Mouse (Mus musculus) heart, adult 2 months (tissue): ENCODE measurements around the gene Myom1.

Experiments
- CTCF ChIP-seq: fragments of 200-600 bp; IDR thresholded peaks from 2 replicates; pipeline ENCODE4 v1.8.1; 2022; ENCODE audit warnings: antibody characterized with exemption, mild to moderate bottlenecking, moderate library complexity
- EP300 ChIP-seq: fragments of 200-500 bp; IDR thresholded peaks from 2 replicates; pipeline ENCODE4 v1.6.1; 2011; ENCODE audit warnings: low read depth, low read length, control low read depth; ENCODE audit not compliant: insufficient read depth
- POLR2A ChIP-seq: fragments of 200-500 bp; IDR thresholded peaks from 2 replicates; pipeline ENCODE4 v1.6.1; 2011; ENCODE audit warnings: mild to moderate bottlenecking, low read depth, low read length, control low read depth; ENCODE audit not compliant: insufficient read depth

DNA sequence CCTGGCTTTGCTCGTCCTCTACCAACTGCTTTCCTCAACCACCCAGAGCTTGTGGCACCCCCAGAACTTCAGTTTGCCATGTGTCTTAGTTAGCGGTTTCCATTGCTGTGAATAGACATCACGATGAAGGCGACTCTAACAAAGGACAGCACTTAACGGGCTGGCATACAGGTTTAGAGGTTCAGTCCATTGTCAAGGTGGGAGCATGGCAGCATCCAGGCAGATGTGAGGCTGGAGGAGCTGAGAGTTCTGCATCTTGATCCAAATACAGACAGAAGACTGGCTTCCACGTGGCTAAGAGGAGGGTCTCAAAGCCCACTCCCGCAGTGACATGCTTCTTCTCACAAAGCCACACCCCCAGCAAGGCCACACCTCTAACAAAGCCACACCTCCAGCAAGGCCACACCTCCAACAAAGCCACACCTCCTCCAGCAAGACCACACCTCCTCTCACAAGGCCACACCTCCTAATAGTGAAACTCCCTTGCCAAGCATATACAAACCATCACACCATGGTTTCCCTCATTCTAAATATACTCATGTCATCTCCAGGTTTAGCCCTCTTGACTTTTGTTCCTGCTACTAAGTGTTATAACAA, 8.3 kb downstream of the Myom1 start:
- TF ChIP-seq POLR2A (no peak), CTCF (no peak), EP300 (no peak)
